Mouse (Mus musculus): Measurements from ENCODE around the gene Klhdc7b.
A peak's percentile ranks its signal among the peaks of the same experiment; 100 is the strongest.

The Klhdc7b gene

DNA sequence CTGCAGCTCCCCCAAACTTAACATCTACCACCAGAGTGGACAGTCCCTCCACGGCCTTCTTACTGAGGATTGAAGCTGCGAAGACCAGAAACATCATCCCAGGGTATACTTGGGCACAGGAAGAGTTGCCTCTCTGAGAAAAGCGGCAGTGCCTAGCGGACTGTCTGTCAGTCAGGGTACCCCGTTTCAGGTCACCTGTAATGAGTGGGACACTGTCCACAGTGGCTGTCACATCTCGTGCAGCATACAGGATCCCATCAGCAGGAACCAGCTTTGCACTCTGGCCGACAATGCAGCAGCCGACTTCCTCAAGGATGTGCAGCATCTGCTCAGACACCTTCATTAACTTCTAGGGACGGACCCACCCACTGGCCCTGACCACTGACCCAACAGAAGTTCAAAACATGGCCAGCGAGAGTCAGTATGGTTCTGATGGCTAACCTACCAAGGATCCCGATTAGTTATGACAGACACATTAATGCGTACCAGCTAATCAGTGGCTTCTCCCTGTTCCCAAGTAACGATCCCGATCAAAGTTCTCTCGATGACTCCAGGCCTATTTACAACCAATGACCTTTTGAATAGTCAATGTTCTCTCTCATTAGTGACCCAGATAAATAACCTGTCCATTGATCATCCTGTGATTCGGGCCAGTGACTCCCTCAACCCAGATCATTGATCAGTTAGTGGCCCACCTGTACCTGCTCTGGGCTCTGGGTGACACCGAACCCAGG is 9.7 kb upstream of the Klhdc7b start:
- DNase-seq (ENCODE audit: low read depth) = no peak

DNA sequence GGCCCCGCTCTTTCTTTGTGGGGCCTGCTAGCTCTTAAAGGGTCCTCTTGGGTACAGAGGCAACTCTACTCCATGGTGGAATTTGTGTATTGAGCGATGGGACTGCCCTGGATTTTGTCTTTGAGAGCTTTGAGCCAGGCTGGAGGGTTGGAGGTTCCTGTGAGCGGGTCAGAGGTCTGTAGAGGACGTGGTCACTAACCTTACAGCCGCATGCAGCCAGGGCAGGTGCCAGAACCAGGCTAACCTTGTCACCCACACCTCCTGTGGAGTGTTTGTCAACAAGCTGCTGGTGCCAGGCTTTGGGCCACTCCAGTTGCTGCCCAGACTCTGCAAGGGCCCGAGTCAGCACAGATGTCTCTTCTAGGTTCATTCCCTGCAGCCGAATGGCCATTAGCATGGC is 8.7 kb upstream of the Klhdc7b start:
- DNase-seq (ENCODE audit: low read depth) = no peak

- DNase-seq (ENCODE audit: low read depth) = no peak
Observed at GRCm38 (mm10) chr15:89376957-89377356, 7.8 kb upstream of the Klhdc7b start, which contains the start of gene Tymp. Gene Tymp (minus strand): TSS chr15:89377039.

DNA sequence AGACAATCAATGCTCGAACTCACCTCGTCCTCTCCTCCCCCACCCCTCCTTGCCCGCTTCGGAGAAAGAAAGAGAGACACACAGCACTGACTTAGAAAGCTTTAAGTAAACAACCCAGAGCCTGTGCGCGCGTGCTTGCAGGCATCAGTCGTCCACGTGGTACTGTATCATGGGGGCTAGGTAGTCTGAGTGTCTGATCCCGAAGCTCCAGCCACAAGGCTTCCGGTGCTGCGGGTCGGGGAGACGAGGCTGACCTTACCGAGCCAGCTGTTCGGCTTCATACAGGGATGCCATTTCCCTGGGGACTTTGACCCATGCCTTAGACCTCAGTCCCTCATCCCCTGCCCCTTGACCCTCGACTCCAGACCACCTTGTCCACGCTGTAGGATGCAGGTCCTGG is 7.4 kb upstream of the Klhdc7b start:
- no peak for DNase-seq (ENCODE audit: low read depth)

GRCm38 (mm10) chr15:89377938-89378828 is 6.5 kb upstream of the Klhdc7b start:
- DNase-seq (ENCODE audit: low read depth) = no peak

DNA sequence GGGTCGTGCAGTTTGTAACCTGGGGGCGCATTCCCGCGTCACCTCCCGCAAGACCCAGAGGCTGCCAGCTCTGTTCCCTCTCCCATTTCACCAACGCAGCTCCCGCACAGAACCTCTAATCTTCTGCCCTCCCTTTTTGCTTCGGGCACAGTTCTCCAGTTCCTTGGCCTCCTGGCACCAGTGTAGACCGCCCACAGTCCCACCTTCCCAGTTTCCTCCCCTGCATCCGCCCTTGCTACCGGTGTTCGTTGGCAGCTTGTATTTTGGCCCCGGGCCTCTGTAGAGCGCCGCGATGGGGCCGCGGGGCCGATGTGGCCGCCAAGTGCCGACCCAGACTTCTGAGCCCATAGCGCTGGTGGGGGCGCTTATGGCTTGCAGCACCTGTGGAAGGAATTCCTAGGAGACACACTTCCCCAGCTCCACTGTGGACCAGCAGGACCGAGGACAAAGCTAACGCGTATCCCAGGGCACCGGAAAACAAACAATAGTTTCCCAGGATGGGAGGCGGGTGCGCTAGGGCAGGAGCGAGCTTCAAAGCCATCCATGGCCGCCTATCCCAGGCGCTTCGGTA is 5.8 kb upstream of the Klhdc7b start, which contains the start of gene Odf3b:
Gene Odf3b, minus strand, starts transcription at position 452 of the 571 bp plus-strand sequence.
- DNase-seq (ENCODE audit: low read depth) = no peak

DNA sequence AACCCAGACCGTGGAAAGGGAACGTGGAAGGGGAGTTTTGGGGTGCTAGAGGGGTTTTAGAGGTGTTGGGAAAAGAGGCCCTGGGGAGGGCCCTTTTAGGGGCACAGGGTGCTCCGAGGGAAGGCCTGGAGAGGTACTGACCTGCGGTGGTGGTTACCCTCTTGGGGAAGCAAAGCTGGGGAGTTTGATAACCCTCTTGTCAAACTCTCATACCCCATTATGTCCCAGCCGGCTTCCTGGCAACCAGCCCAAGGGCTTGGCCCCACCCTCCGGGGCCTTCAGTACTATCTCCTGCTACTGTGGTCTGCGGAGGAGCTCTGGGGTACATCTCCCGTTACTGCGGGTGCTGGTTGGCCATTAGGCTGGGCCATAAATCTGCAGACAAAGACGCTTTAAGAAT is 5.3 kb upstream of the Klhdc7b start:
- peak; percentile 62 for DNase-seq (ENCODE audit: low read depth)

DNA sequence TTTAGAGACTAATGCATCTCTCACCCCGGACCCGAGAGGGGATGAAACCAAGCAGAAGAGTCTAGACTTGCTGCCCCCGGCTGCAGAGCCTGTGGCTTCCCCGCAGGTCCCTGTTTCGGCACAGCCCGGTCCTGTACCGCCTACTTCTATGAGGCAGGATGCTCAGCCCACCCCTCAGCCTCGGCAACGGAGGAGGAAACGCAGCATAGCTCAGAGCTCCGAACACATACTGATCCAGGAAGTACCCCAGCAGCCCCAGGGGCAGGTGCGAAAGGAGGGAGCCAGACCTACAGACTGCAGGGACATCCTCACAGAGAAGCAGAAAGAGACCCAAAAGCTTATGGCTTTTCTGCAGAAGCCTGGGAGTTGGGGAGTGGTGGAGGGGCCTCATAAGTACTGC is 2.4 kb downstream of the Klhdc7b start:
- DNase-seq (ENCODE audit: low read depth) = no peak

GRCm38 (mm10) chr15:89390081-89390480 is 5.4 kb downstream of the Klhdc7b start:
- DNase-seq (ENCODE audit: low read depth) = no peak

DNA sequence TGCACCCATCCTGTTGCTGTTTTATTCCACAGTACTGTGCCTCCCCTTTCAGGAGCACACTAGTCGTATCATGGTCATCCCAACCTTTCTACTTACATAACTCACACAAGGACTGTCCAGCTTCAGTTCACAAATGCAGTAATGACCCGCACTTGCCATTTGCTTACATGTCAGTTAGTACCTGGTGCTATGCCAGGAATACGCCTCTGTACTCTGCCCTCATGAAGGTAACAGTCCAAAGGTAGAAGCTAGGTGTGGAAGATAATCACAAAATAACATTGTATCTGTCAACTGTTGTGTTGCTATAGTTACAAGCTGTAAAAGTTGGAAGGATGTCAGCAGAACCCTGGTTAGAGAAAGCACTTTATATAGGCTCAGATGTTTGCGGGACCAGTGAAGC is 12.2 kb downstream of the Klhdc7b start:
- no peak for DNase-seq (ENCODE audit: low read depth)

DNA sequence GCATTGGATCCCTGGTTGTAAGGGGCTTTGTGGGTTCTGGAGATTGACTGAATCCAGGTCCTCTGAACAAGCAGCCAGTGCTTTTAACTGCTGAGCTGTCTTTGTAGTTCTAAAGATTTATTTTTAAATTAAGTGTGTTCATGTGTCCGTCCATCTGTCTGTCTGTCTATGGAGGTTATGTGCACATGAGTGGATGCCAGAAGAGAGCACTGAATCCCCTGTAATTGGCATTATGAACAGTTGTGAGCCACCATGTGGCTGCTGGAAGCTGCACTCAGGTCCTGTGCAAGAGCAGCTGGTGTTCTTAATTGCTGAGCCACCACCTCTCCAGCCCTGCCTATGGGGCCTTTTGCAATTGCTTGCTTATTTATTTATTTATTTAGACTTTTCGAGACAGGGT is 13.4 kb downstream of the Klhdc7b start:
- no peak for DNase-seq (ENCODE audit: low read depth)

DNA sequence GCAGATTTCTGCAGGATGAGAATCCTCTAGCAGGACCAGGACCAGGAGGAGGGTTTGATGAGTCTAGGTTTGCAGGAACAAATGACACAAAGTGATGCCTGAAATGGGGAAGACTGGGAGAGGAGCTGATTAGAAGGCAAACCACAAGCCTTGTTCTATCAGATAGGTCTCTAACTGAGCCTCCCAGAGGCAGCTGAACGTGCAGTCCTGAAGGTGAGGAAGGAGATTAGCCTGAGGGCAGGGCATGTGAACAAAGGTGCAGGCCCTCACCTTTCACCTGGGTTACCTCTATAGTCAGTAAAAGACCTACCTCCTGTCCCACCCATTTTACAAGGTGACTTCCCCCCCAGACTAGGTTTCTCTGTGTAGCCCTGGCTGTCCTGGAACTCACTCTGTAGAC is 15.0 kb downstream of the Klhdc7b start:
- no peak for DNase-seq (ENCODE audit: low read depth)

DNA sequence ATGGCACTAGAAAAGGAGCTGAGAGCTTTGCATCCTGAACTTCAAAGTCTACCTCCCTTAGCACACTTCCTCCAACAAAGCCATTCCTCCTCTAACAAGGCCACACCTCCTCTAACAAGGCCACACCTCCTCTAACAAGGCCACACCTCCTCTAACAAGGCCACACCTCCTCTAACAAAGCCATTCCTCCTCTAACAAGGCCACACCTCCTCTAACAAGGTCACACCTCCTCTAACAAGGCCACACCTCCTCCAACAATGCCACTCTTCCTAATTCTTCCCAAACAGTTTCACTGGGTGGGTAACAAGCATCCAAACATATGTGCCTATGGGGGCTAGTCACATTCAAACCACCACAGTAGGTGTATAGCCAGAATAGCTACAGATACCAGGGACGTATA is 17.8 kb downstream of the Klhdc7b start:
- no peak for DNase-seq (ENCODE audit: low read depth)

DNA sequence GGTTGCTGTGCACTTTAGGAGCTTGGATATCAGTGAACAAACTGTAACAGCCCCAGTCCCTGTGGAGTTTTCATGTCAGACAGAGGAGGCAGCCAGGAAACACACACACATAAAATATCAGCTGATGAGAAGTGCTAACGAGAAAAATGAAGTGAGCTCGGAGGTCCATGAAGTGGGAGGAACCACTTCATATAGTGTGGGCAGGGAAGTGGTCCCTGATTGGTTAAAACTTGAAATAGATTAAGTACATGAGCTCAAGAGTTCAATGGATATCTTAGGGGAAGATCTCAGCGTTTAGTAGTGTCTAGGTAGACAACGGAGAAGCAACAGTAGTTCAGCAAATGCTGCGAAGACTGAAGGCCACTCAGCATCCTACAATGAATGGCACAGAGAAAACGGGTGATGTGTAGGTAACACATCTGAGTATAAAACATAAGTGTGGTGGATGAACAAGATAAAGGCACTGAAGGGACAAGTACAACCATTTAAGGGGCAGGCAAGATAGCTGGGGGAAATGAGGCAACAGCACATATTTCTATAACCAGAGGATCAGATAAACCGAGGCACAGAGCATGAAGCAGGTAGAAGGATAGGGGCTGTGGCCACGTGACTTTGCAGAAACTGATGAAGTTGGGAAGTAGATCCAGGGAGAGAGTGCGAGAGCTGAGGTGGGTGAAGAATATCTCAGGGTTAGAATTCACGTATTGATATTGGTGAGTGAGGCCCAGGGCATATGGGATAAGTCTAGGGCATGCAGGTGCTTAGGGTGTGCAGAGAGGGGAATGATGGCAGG is 20.3 kb downstream of the Klhdc7b start:
- no peak for DNase-seq (ENCODE audit: low read depth)

DNA sequence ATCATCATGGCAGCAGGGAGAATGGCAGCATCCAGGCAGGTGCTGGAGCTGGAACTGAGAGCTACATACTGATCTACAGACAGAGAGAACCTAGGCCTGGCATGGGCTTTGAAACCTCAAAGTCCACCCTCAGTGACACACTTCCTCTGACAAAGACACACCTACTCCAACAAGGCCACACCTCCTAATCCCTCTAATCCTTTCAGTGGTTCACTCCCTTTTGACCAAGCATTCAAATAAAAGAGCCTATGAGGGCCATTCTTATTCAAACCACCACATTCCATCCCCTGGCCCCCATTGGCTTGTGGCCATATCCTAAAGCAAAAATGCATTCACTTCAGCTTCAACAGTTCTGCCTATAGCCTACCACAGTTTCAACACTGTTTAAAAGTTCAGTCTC is 22.0 kb downstream of the Klhdc7b start:
- DNase-seq (ENCODE audit: low read depth) = no peak

DNA sequence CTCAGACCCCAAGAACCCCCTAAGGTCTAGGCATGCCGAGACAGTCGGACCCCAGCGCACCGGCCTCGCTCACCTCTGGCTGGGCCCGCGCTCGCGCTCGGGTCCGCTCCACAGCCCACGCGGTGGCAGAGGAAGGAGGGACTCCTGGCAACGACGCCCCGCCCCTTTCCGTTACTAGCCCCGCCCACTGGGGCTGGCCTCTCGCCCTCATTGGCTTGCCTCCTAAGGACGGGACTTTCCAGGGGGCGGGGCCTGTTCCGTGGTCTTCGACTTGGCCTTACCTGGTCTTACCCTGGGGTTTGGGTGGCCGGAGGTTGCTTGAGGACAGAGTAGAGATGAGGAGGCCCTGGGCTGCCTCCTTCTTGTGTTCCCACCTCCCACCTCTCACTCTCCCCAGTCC is 25.4 kb downstream of the Klhdc7b start, which contains the start of gene Syce3:
Gene Syce3, minus strand, starts transcription at position 386 of the 400 bp plus-strand sequence.
- DNase-seq (ENCODE audit: low read depth) = no peak

- no peak for DNase-seq (ENCODE audit: low read depth)
Observed at GRCm38 (mm10) chr15:89415282-89415681, 30.6 kb downstream of the Klhdc7b start.

DNA sequence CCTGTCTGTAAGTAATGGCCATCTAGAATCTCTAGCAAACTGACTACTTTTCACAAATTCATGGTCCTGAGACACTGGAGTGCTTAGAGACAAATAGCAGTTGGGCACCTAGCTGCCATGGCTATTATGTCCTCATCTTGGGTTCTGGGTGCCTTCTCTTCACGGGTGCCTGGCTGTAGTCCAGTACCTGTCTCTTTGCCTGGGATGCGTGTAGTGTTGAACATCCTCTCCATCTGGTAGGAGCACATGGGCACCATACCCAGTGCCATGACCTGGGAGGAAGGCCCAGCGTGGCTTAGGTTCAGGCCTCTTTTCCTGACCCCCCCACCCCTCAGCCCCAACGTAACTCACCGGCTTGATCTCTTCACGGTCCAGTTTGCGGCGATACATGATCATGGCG is 37.2 kb downstream of the Klhdc7b start:
- no peak for DNase-seq (ENCODE audit: low read depth)

GRCm38 (mm10) chr15:89424621-89425020 is 39.9 kb downstream of the Klhdc7b start:
- DNase-seq (ENCODE audit: low read depth) = no peak

DNA sequence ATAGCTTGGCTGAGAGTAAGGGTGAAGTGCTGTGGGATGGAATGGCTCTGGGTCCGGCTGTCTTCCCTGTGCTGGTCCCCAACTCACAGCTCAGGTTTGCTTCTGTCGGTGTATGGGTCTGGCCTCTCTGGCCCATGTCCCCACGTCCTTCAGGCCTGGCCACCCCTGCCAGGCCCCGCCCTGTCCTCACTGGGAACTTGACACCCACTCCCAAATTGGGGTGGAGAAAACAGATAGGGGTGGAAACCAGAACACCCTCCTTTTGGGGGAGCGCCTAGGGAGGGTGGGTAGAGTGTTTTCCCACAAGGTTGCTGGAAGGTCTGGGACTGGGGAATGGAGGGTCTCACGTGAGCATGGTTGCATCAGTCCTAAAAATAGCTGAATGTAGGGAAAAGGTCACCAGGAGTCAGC is 41.0 kb downstream of the Klhdc7b start, which contains the start of gene Cpt1b:
Gene Cpt1b, minus strand, starts transcription at position 153 of the 411 bp plus-strand sequence.
- no peak for DNase-seq (ENCODE audit: low read depth)

- DNase-seq (ENCODE audit: low read depth) = no peak
Observed at GRCm38 (mm10) chr15:89426716-89427115, 42.0 kb downstream of the Klhdc7b start.
